Mouse (Mus musculus): Measurements from ENCODE around the gene Mtor.

DNA sequence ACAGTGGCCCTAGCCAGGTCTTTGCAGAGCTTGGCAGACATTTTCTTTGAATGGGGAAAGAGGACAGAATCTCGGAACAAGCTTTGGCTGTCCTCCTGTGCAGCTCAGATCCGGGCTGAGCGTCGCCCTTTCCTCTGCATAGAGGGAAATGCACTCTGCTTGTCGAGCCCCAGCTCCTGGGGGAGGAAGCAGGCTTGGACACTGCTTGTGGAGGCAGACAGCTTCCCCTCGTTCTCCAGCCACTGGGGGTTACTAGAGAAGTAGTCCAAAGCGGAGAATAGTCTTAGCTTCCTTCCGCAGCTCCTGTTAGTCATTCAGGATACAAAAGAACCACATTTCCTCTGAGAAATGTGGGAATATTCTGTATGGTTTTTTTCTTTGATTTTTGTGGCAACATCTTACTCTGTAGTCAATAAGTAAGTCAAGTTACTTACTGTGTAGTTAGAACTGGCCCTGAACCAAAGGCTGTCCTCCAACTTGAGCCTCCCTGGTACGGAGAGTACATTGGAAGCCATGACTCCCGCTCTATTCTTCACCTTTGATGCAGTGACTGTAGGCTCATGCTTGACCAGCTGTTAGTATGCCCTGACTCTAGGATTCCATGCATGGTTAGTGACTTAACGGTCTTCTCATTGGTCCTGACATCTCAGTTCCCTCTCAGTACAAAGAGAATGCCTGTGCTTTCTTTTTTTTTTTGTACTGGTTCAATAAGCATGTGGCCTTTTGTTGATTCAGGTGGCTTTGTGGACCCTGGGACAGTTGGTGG lies 21.3 kb downstream of the Mtor start:
- TF ChIP-seq POLR2A (IDR thresholded peaks at IDR 0.05; ENCODE audit: borderline replicate concordance, extremely low read depth, insufficient read depth, insufficient read length, poor library complexity, severe bottlenecking): no peak
- TF ChIP-seq CTCF (IDR thresholded peaks at IDR 0.05; ENCODE audit: borderline replicate concordance, extremely low read depth, insufficient read depth, insufficient read length): no peak

Data from brain, embryonic 14.5 days (tissue).